Mouse (Mus musculus): ENCODE data around the gene Vdr. TPM values are rescaled to one million over a fixed set of nuclear protein-coding genes. Genes with fewer than 3 reads are reported as not detected.

Gene Vdr
- polyA plus RNA-seq, 1 experiment from 2014 or later: 0.72 TPM

GRCm38 (mm10) chr15:97938580-97938979, 28.1 kb upstream of the Vdr start:
- Histone ChIP-seq H3K4me3 (ENCODE audit: low read depth, low read length) (no peak overlapping the region), H3K9me3 (replicated peaks; ENCODE audit: control insufficient read depth, low read length) (no peaks in the 10 kb centered on the region), H3K27ac (ENCODE audit: low read depth, low read length) (no peak overlapping the region), H3K27me3 (ENCODE audit: control insufficient read depth, insufficient read depth, low read length) (no peaks in the 10 kb centered on the region), H3K36me3 (ENCODE audit: control insufficient read depth, insufficient read depth, low read length) (no peaks in the 10 kb centered on the region), H3K4me1 (ENCODE audit: control insufficient read depth, insufficient read depth, low read length) (no peaks in the 10 kb centered on the region; the same call in 1 of the 2 replicates), H3K4me2 (no peak overlapping the region), H3K9ac (ENCODE audit: low read depth, low read length) (no peak overlapping the region)
- WGBS (ENCODE audit: insufficient replicate concordance): 56% methylated on average over 6 of the region's 6 CpGs
- ATAC-seq (replicated peaks; ENCODE audit: insufficient number of reproducible peaks, low FRiP score, low TSS enrichment): no peak

GRCm38 (mm10) chr15:97932441-97932840, 22.0 kb upstream of the Vdr start:
- H3K4me3 ChIP-seq (ENCODE audit: low read depth, low read length): no peak overlapping the region
- H3K9ac ChIP-seq (ENCODE audit: low read depth, low read length): no peak overlapping the region
- H3K4me1 ChIP-seq (ENCODE audit: control insufficient read depth, insufficient read depth, low read length): peaks cover 8% of the 10 kb centered on the region; the same call in 1 of the 2 replicates
- H3K27me3 ChIP-seq (ENCODE audit: control insufficient read depth, insufficient read depth, low read length): no peaks in the 10 kb centered on the region
- no peaks in the 10 kb centered on the region for H3K9me3 ChIP-seq (replicated peaks; ENCODE audit: control insufficient read depth, low read length)
- no peak for ATAC-seq (replicated peaks; ENCODE audit: insufficient number of reproducible peaks, low FRiP score, low TSS enrichment)
- H3K36me3 ChIP-seq (ENCODE audit: control insufficient read depth, insufficient read depth, low read length): no peaks in the 10 kb centered on the region
- no peak overlapping the region for H3K27ac ChIP-seq (ENCODE audit: low read depth, low read length)
- WGBS (ENCODE audit: insufficient replicate concordance): 82% methylated on average over 12 of the region's 12 CpGs
- H3K4me2 ChIP-seq: no peak overlapping the region

- no peak overlapping the region for H3K9ac ChIP-seq (ENCODE audit: low read depth, low read length)
- no peaks in the 10 kb centered on the region for H3K36me3 ChIP-seq (ENCODE audit: control insufficient read depth, insufficient read depth, low read length)
- H3K27me3 ChIP-seq (ENCODE audit: control insufficient read depth, insufficient read depth, low read length): no peaks in the 10 kb centered on the region
- no peak for ATAC-seq (replicated peaks; ENCODE audit: insufficient number of reproducible peaks, low FRiP score, low TSS enrichment)
- WGBS (ENCODE audit: insufficient replicate concordance): 27% methylated on average over 13 of the region's 13 CpGs
- H3K9me3 ChIP-seq (replicated peaks; ENCODE audit: control insufficient read depth, low read length): no peaks in the 10 kb centered on the region
- peaks cover 9% of the 10 kb centered on the region; the same call in 1 of the 2 replicates for H3K4me1 ChIP-seq (ENCODE audit: control insufficient read depth, insufficient read depth, low read length)
- H3K4me3 ChIP-seq (ENCODE audit: low read depth, low read length): no peak overlapping the region
- no peak overlapping the region for H3K27ac ChIP-seq (ENCODE audit: low read depth, low read length)
- H3K4me2 ChIP-seq: no peak overlapping the region
Observed at GRCm38 (mm10) chr15:97929259-97929824, 18.9 kb upstream of the Vdr start.

- no peak overlapping the region for H3K4me3 ChIP-seq (ENCODE audit: low read depth, low read length)
- no peak overlapping the region for H3K27ac ChIP-seq (ENCODE audit: low read depth, low read length)
- no peaks in the 10 kb centered on the region for H3K9me3 ChIP-seq (replicated peaks; ENCODE audit: control insufficient read depth, low read length)
- H3K4me1 ChIP-seq (ENCODE audit: control insufficient read depth, insufficient read depth, low read length): peaks cover 9% of the 10 kb centered on the region; the same call in 1 of the 2 replicates
- H3K4me2 ChIP-seq: no peak overlapping the region
- no peak for ATAC-seq (replicated peaks; ENCODE audit: insufficient number of reproducible peaks, low FRiP score, low TSS enrichment)
- H3K36me3 ChIP-seq (ENCODE audit: control insufficient read depth, insufficient read depth, low read length): no peaks in the 10 kb centered on the region
- WGBS (ENCODE audit: insufficient replicate concordance): 38% methylated on average over 6 of the region's 6 CpGs
- no peaks in the 10 kb centered on the region for H3K27me3 ChIP-seq (ENCODE audit: control insufficient read depth, insufficient read depth, low read length)
- no peak overlapping the region for H3K9ac ChIP-seq (ENCODE audit: low read depth, low read length)
Observed at GRCm38 (mm10) chr15:97927821-97928220, 17.4 kb upstream of the Vdr start.

GRCm38 (mm10) chr15:97927018-97927417, 16.6 kb upstream of the Vdr start:
- H3K9me3 ChIP-seq (replicated peaks; ENCODE audit: control insufficient read depth, low read length): no peaks in the 10 kb centered on the region
- no peak for ATAC-seq (replicated peaks; ENCODE audit: insufficient number of reproducible peaks, low FRiP score, low TSS enrichment)
- WGBS (ENCODE audit: insufficient replicate concordance): 54% methylated on average over 4 of the region's 4 CpGs
- H3K9ac ChIP-seq (ENCODE audit: low read depth, low read length): no peak overlapping the region
- no peak overlapping the region for H3K4me3 ChIP-seq (ENCODE audit: low read depth, low read length)
- no peak overlapping the region for H3K4me2 ChIP-seq
- no peaks in the 10 kb centered on the region for H3K36me3 ChIP-seq (ENCODE audit: control insufficient read depth, insufficient read depth, low read length)
- peaks cover 9% of the 10 kb centered on the region; the same call in 1 of the 2 replicates for H3K4me1 ChIP-seq (ENCODE audit: control insufficient read depth, insufficient read depth, low read length)
- no peaks in the 10 kb centered on the region for H3K27me3 ChIP-seq (ENCODE audit: control insufficient read depth, insufficient read depth, low read length)
- H3K27ac ChIP-seq (ENCODE audit: low read depth, low read length): no peak overlapping the region

- no peak overlapping the region for H3K9ac ChIP-seq (ENCODE audit: low read depth, low read length)
- H3K27me3 ChIP-seq (ENCODE audit: control insufficient read depth, insufficient read depth, low read length): no peaks in the 10 kb centered on the region
- H3K36me3 ChIP-seq (ENCODE audit: control insufficient read depth, insufficient read depth, low read length): no peaks in the 10 kb centered on the region
- H3K4me3 ChIP-seq (ENCODE audit: low read depth, low read length): no peak overlapping the region
- WGBS (ENCODE audit: insufficient replicate concordance): 81% methylated on average over 2 of the region's 2 CpGs
- no peak overlapping the region for H3K27ac ChIP-seq (ENCODE audit: low read depth, low read length)
- peaks cover under 1% of the 10 kb centered on the region; the same call in 1 of the 2 replicates for H3K4me1 ChIP-seq (ENCODE audit: control insufficient read depth, insufficient read depth, low read length)
- H3K4me2 ChIP-seq: no peak overlapping the region
- H3K9me3 ChIP-seq (replicated peaks; ENCODE audit: control insufficient read depth, low read length): no peaks in the 10 kb centered on the region
- ATAC-seq (replicated peaks; ENCODE audit: insufficient number of reproducible peaks, low FRiP score, low TSS enrichment): no peak
Observed at GRCm38 (mm10) chr15:97922421-97922820, 12.0 kb upstream of the Vdr start.

- H3K4me1 ChIP-seq (ENCODE audit: control insufficient read depth, insufficient read depth, low read length): no peaks in the 10 kb centered on the region
- H3K36me3 ChIP-seq (ENCODE audit: control insufficient read depth, insufficient read depth, low read length): no peaks in the 10 kb centered on the region
- no peak overlapping the region for H3K9ac ChIP-seq (ENCODE audit: low read depth, low read length)
- H3K4me3 ChIP-seq (ENCODE audit: low read depth, low read length): no peak overlapping the region
- 89% methylated on average over 9 of the region's 9 CpGs for WGBS (ENCODE audit: insufficient replicate concordance)
- no peak overlapping the region for H3K4me2 ChIP-seq
- no peak overlapping the region for H3K27ac ChIP-seq (ENCODE audit: low read depth, low read length)
- no peaks in the 10 kb centered on the region for H3K27me3 ChIP-seq (ENCODE audit: control insufficient read depth, insufficient read depth, low read length)
- ATAC-seq (replicated peaks; ENCODE audit: insufficient number of reproducible peaks, low FRiP score, low TSS enrichment): no peak
- H3K9me3 ChIP-seq (replicated peaks; ENCODE audit: control insufficient read depth, low read length): no peaks in the 10 kb centered on the region
Observed at GRCm38 (mm10) chr15:97921796-97922195, 11.4 kb upstream of the Vdr start.

- Histone ChIP-seq H3K36me3 (ENCODE audit: control insufficient read depth, insufficient read depth, low read length) (no peaks in the 10 kb centered on the region), H3K9ac (ENCODE audit: low read depth, low read length) (no peak overlapping the region), H3K27me3 (ENCODE audit: control insufficient read depth, insufficient read depth, low read length) (no peaks in the 10 kb centered on the region), H3K4me1 (ENCODE audit: control insufficient read depth, insufficient read depth, low read length) (no peaks in the 10 kb centered on the region), H3K9me3 (replicated peaks; ENCODE audit: control insufficient read depth, low read length) (no peaks in the 10 kb centered on the region), H3K27ac (ENCODE audit: low read depth, low read length) (no peak overlapping the region), H3K4me2 (no peak overlapping the region), H3K4me3 (ENCODE audit: low read depth, low read length) (no peak overlapping the region)
- WGBS (ENCODE audit: insufficient replicate concordance): 67% methylated on average over 5 of the region's 5 CpGs
- ATAC-seq (replicated peaks; ENCODE audit: insufficient number of reproducible peaks, low FRiP score, low TSS enrichment): no peak
Observed at GRCm38 (mm10) chr15:97920306-97920705, 9.9 kb upstream of the Vdr start.

GRCm38 (mm10) chr15:97919217-97919616, 8.8 kb upstream of the Vdr start:
- Histone ChIP-seq H3K4me3 (ENCODE audit: low read depth, low read length) (no peak overlapping the region), H3K9me3 (replicated peaks; ENCODE audit: control insufficient read depth, low read length) (no peaks in the 10 kb centered on the region), H3K4me2 (no peak overlapping the region), H3K36me3 (ENCODE audit: control insufficient read depth, insufficient read depth, low read length) (no peaks in the 10 kb centered on the region), H3K4me1 (ENCODE audit: control insufficient read depth, insufficient read depth, low read length) (peaks cover 7% of the 10 kb centered on the region; the same call in 1 of the 2 replicates), H3K9ac (ENCODE audit: low read depth, low read length) (no peak overlapping the region), H3K27me3 (ENCODE audit: control insufficient read depth, insufficient read depth, low read length) (no peaks in the 10 kb centered on the region), H3K27ac (ENCODE audit: low read depth, low read length) (no peak overlapping the region)
- WGBS (ENCODE audit: insufficient replicate concordance): 77% methylated on average over 7 of the region's 7 CpGs
- no peak for ATAC-seq (replicated peaks; ENCODE audit: insufficient number of reproducible peaks, low FRiP score, low TSS enrichment)

Measured in heart, embryonic 11.5 days (tissue).